Mouse (Mus musculus) forebrain, embryonic 11.5 days (tissue): ENCODE results near the gene Sdccag8. TPM values are rescaled to one million over a fixed set of nuclear protein-coding genes. Genes with fewer than 3 reads are reported as not detected.

Experiments
- ATAC-seq: fragments of 200-750 bp; cut with Nextera tagmentation; replicated peaks from 2 replicates; pipeline ENCODE4 v1.8.0; 2017; ENCODE audit warnings: moderate TSS enrichment; ENCODE audit not compliant: low FRiP score
- DNase-seq: peaks from one replicate; pipeline ENCODE4 v3.0.0-alpha.2; 2017; ENCODE audit warnings: low spot score
- H3K27ac ChIP-seq: fragments of 300-500 bp; sonication (generic); 2 replicates; pipeline ENCODE4 v1.5.1; 2014; ENCODE audit warnings: low read depth, low read length
- H3K27me3 ChIP-seq: fragments of 300-500 bp; sonication (generic); 2 replicates; pipeline ENCODE4 v1.6.1; 2014; ENCODE audit warnings: mild to moderate bottlenecking, low read length, mixed read lengths; ENCODE audit not compliant: control insufficient read depth, insufficient read depth
- H3K36me3 ChIP-seq: fragments of 300-500 bp; sonication (generic); 2 replicates; pipeline ENCODE4 v1.6.1; 2014; ENCODE audit warnings: mild to moderate bottlenecking, low read length, moderate library complexity, mixed read lengths; ENCODE audit not compliant: control insufficient read depth, insufficient read depth
- H3K4me1 ChIP-seq: fragments of 300-500 bp; sonication (generic); replicated peaks from 2 replicates; pipeline ENCODE4 v1.6.1; 2014; ENCODE audit warnings: low read length, mixed read lengths; ENCODE audit not compliant: control insufficient read depth, insufficient read depth
- H3K4me2 ChIP-seq: fragments of 300-500 bp; sonication (generic); 2 replicates; pipeline ENCODE4 v1.6.1; 2014; ENCODE audit warnings: low read depth, mild to moderate bottlenecking, low read length, moderate library complexity, mixed read lengths; ENCODE audit not compliant: severe bottlenecking
- H3K4me3 ChIP-seq: fragments of 300-500 bp; sonication (generic); 2 replicates; pipeline ENCODE4 v1.5.1; 2014; ENCODE audit warnings: low read depth, low read length
- H3K9ac ChIP-seq: fragments of 300-500 bp; sonication (generic); 2 replicates; pipeline ENCODE4 v1.6.1; 2014; ENCODE audit warnings: low read length
- H3K9me3 ChIP-seq: fragments of 300-500 bp; sonication (generic); 2 replicates; pipeline ENCODE4 v1.6.1; 2016; ENCODE audit warnings: low read length, mixed read lengths; ENCODE audit not compliant: control insufficient read depth
- WGBS: fragments of 180-500 bp; shearing (Covaris S2); extraction: QIAGEN DNeasy Blood & Tissue Kit; methylation state at CpG from one replicate; pipeline ENCODE4 v1.1.7; 2014; 5-methylcytosine and 5-hydroxymethylcytosine counted together
- polyA plus RNA-seq: library from polyadenylated mRNA; unstranded; fragments of >200 nt; fragmentation: Nextera tagmentation; extraction: Ambion mirVana; gene quantifications from 2 replicates; pipeline ENCODE4 v1.2.1, GENCODE M21; 2014

Gene Sdccag8
- polyA plus RNA-seq, 1 experiment from 2014 or later, result 21.1 TPM

GRCm38 (mm10) chr1:176994087-176994486 is 179.6 kb downstream of the Sdccag8 start:
- Histone ChIP-seq H3K27me3 (no peaks in the 10 kb centered on the region), H3K4me1 (peaks cover 41% of the 10 kb centered on the region), H3K4me3 (no peak overlapping the region), H3K9me3 (no peaks in the 10 kb centered on the region), H3K9ac (peak overlapping the region; percentile 13; the same call in 1 of the 2 replicates), H3K27ac (peak overlapping the region; percentile 84), H3K4me2 (peak overlapping the region; percentile 2; the same call in 1 of the 2 replicates), H3K36me3 (no peaks in the 10 kb centered on the region)
- DNase-seq, result peak; percentile 67
- WGBS, result 12% methylated on average over 7 of the region's 7 CpGs
- peak; percentile 66 for ATAC-seq

DNA sequence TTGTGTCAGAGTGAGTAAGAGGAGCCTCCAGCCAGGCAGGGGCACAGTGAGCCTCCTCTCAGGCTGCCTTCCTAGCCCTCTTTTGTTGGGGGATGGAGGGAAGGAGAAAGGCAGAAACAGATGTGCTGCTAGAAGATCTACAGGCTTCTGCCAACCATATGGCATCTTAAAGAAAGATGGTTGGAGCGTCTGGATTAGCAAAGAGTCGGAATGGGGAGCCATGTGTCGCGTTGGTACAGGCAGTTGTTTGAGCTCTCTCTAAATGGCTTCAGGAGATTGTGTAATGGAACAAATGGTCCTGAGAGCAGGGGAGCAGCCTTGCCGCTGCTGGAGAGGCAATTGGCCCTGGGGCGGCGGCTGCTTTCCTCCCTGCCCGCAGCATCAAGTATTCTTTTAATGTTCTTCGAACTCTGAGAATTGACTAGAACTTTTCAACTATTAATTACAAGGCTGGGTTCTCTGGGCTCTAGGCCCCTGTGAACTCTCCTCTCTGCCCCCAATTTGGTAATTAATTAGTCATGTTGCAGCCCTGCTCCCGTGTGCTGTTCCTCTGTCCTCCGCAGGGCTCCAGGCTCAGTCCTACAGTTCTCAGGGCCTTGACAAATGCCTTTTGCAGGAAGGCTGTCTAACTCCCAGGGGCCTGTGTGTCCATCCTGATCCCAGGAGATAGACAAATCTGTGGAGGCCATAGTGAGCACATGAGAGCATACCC is 180.4 kb downstream of the Sdccag8 start:
- no peak overlapping the region for H3K4me3 ChIP-seq
- ATAC-seq (peak; percentile 31; the same call in 1 of the 2 replicates), DNase-seq (peak; percentile 61)
- H3K9ac ChIP-seq, result peak overlapping the region; percentile 44
- H3K4me1 ChIP-seq, result peaks cover 47% of the 10 kb centered on the region
- H3K36me3 ChIP-seq, result no peaks in the 10 kb centered on the region
- H3K4me2 ChIP-seq, result 0 out of 2 replicates have a peak overlapping the region, but pooled peaks have one; percentile 2
- no peaks in the 10 kb centered on the region for H3K9me3 ChIP-seq
- 9% methylated on average over 11 of the region's 11 CpGs for WGBS
- H3K27me3 ChIP-seq, result no peaks in the 10 kb centered on the region
- peak overlapping the region; percentile 84 for H3K27ac ChIP-seq

GRCm38 (mm10) chr1:176995419-176995775 is 180.9 kb downstream of the Sdccag8 start:
- no peaks in the 10 kb centered on the region for H3K27me3 ChIP-seq
- H3K27ac ChIP-seq, result peak overlapping the region; percentile 84
- no peak for DNase-seq
- peaks cover 49% of the 10 kb centered on the region for H3K4me1 ChIP-seq
- no peak overlapping the region for H3K9ac ChIP-seq
- no peak overlapping the region for H3K4me3 ChIP-seq
- no peak overlapping the region for H3K4me2 ChIP-seq
- H3K36me3 ChIP-seq, result no peaks in the 10 kb centered on the region
- 75% methylated on average over 4 of the region's 4 CpGs for WGBS
- ATAC-seq, result no peak
- no peaks in the 10 kb centered on the region for H3K9me3 ChIP-seq

- H3K27ac ChIP-seq, result peak overlapping the region; percentile 82; the same call in 1 of the 2 replicates
Measured at GRCm38 (mm10) chr1:176996166-176996565, 181.7 kb downstream of the Sdccag8 start.

GRCm38 (mm10) chr1:176996630-176997201 is 182.3 kb downstream of the Sdccag8 start:
- Histone ChIP-seq H3K9ac (peak overlapping the region; percentile 36; the same call in 1 of the 2 replicates), H3K27me3 (no peaks in the 10 kb centered on the region), H3K36me3 (no peaks in the 10 kb centered on the region), H3K4me3 (no peak overlapping the region), H3K4me1 (peaks cover 49% of the 10 kb centered on the region), H3K4me2 (peak overlapping the region; percentile 26; the same call in 1 of the 2 replicates), H3K27ac (peak overlapping the region; percentile 82), H3K9me3 (no peaks in the 10 kb centered on the region)
- ATAC-seq (no peak), DNase-seq (peak; percentile 63)
- WGBS, result 21% methylated on average over 16 of the region's 16 CpGs

More at GRCm38 (mm10) chr1:176996166-176996565, 181.7 kb downstream of the Sdccag8 start:
- peaks cover 49% of the 10 kb centered on the region for H3K4me1 ChIP-seq
- no peaks in the 10 kb centered on the region for H3K9me3 ChIP-seq
- H3K4me2 ChIP-seq, result no peak overlapping the region
- H3K27me3 ChIP-seq, result no peaks in the 10 kb centered on the region
- no peak for DNase-seq
- H3K9ac ChIP-seq, result no peak overlapping the region; the same call in 1 of the 2 replicates
- no peaks in the 10 kb centered on the region for H3K36me3 ChIP-seq
- H3K4me3 ChIP-seq, result no peak overlapping the region
- WGBS, result 48% methylated on average over 3 of the region's 3 CpGs
- ATAC-seq, result no peak

GRCm38 (mm10) chr1:176997254-176997653 is 182.8 kb downstream of the Sdccag8 start:
- no peaks in the 10 kb centered on the region for H3K36me3 ChIP-seq
- DNase-seq (no peak), ATAC-seq (no peak)
- H3K4me2 ChIP-seq, result peak overlapping the region; percentile 48; the same call in 1 of the 2 replicates
- peaks cover 49% of the 10 kb centered on the region for H3K4me1 ChIP-seq
- H3K27me3 ChIP-seq, result no peaks in the 10 kb centered on the region
- WGBS, result 12% methylated on average over 6 of the region's 6 CpGs
- H3K9me3 ChIP-seq, result no peaks in the 10 kb centered on the region
- H3K4me3 ChIP-seq, result no peak overlapping the region
- peak overlapping the region; percentile 82 for H3K27ac ChIP-seq
- H3K9ac ChIP-seq, result peak overlapping the region; percentile 67; the same call in 1 of the 2 replicates

- Histone ChIP-seq H3K36me3 (no peaks in the 10 kb centered on the region), H3K9me3 (no peaks in the 10 kb centered on the region), H3K27ac (peak overlapping the region; percentile 82), H3K4me2 (peak overlapping the region; percentile 48), H3K27me3 (no peaks in the 10 kb centered on the region), H3K9ac (peak overlapping the region; percentile 67), H3K4me1 (peaks cover 49% of the 10 kb centered on the region), H3K4me3 (0 out of 2 replicates have a peak overlapping the region, but pooled peaks have one; percentile 14)
- WGBS, result 18% methylated on average over 33 of the region's 33 CpGs
- ATAC-seq (peak; percentile 49), DNase-seq (peak; percentile 77)
Measured at GRCm38 (mm10) chr1:176997711-176998689, 183.5 kb downstream of the Sdccag8 start.

DNA sequence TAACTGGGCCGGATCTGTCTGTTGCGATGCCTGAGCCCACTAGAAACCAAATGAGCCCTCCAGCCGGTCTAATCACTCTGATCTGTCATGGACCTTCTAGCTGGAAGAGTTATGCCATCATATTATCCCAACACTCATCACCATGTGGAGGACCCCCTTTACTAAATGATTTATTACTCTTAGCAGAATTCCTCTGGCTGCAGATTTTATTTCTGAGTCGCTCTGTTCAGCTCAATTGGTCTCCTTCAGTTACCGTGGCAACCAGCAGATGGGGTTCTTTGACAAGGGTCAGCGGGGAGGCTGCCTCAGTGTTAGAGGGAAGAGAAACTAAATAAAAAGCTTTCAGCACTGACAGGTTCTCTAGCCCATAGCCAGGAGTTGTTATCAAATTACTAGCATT is 184.6 kb downstream of the Sdccag8 start:
- H3K9me3 ChIP-seq, result no peaks in the 10 kb centered on the region
- peak; percentile 53 for ATAC-seq
- H3K4me2 ChIP-seq, result no peak overlapping the region
- peaks cover 51% of the 10 kb centered on the region for H3K4me1 ChIP-seq
- H3K27ac ChIP-seq, result peak overlapping the region; percentile 8; the same call in 1 of the 2 replicates
- H3K9ac ChIP-seq, result no peak overlapping the region
- no peaks in the 10 kb centered on the region for H3K27me3 ChIP-seq
- no peak overlapping the region for H3K4me3 ChIP-seq
- DNase-seq, result peak; percentile 65
- 19% methylated on average over 6 of the region's 6 CpGs for WGBS
- no peaks in the 10 kb centered on the region for H3K36me3 ChIP-seq
